Mouse (Mus musculus) kidney, adult 2 months (tissue): ENCODE measurements around the gene Rnf5. TPM values are rescaled to one million over a fixed set of nuclear protein-coding genes. Genes with fewer than 3 reads are reported as not detected.

ENCODE experiments used
- DNase-seq: peaks from one replicate; pipeline ENCODE4 v3.0.0; 2021
- H3K27ac ChIP-seq: fragments of 200-500 bp; 2 replicates; pipeline ENCODE4 v1.5.1; 2012; ENCODE audit warnings: low read depth, low read length, control low read depth, inconsistent platforms; ENCODE audit not compliant: insufficient read depth
- H3K27me3 ChIP-seq: fragments of 200-500 bp; replicated peaks from 2 replicates; pipeline ENCODE4 v1.6.1; 2012; ENCODE audit warnings: mild to moderate bottlenecking, moderate library complexity, low read length, inconsistent platforms; ENCODE audit not compliant: control insufficient read depth, insufficient read depth
- H3K36me3 ChIP-seq: fragments of 200-500 bp; 2 replicates; pipeline ENCODE4 v1.6.1; 2012; ENCODE audit warnings: mild to moderate bottlenecking, moderate library complexity, low read length, inconsistent platforms; ENCODE audit not compliant: control insufficient read depth, insufficient read depth
- H3K4me1 ChIP-seq: fragments of 200-500 bp; 2 replicates; pipeline ENCODE4 v1.6.1; 2011; ENCODE audit warnings: low read length; ENCODE audit not compliant: control insufficient read depth, insufficient read depth
- H3K4me3 ChIP-seq: fragments of 200-500 bp; 2 replicates; pipeline ENCODE4 v1.5.1; 2011; ENCODE audit warnings: mild to moderate bottlenecking, low read depth, low read length, control low read depth; ENCODE audit not compliant: insufficient read depth
- CTCF ChIP-seq: fragments of 200-500 bp; conservative IDR thresholded peaks from 2 replicates; pipeline ENCODE4 v1.5.1; 2011; ENCODE audit warnings: low read depth, mild to moderate bottlenecking, control low read depth, low read length, moderate library complexity, mixed read lengths; ENCODE audit not compliant: insufficient read depth, insufficient read length
- POLR2A ChIP-seq: fragments of 200-500 bp; IDR thresholded peaks from one replicate; pipeline ENCODE4 v1.6.1; 2011; ENCODE audit warnings: low read depth, low read length, control low read depth
- WGBS: fragments of 180-500 bp; shearing (Covaris S2); methylation state at CpG from one replicate; pipeline ENCODE4 v1.1.7; 2018; 5-methylcytosine and 5-hydroxymethylcytosine counted together
- polyA plus RNA-seq: library from polyadenylated mRNA; depleted of rRNA; stranded (reverse); fragments of >200 nt; gene quantifications from 2 replicates; pipeline ENCODE4 v1.2.3, GENCODE M21; 2012

The Rnf5 gene
- polyA plus RNA-seq, 1 experiment = 256 TPM

- Histone ChIP-seq H3K4me1 (peaks cover 5% of the 10 kb centered on the region; the same call in 1 of the 2 replicates), H3K27me3 (no peaks in the 10 kb centered on the region), H3K27ac (no peak overlapping the region), H3K4me3 (no peak overlapping the region), H3K36me3 (no peaks in the 10 kb centered on the region)
- TF ChIP-seq POLR2A = no peak
- no peak for TF ChIP-seq CTCF
- DNase-seq = no peak
- WGBS = 57% methylated on average over 7 of the region's 7 CpGs
Measured at GRCm38 (mm10) chr17:34583397-34583796, 20.1 kb downstream of the Rnf5 start.

- no peak overlapping the region for H3K27ac ChIP-seq
- no peak for DNase-seq
- no peak overlapping the region for H3K4me3 ChIP-seq
- H3K4me1 ChIP-seq = no peaks in the 10 kb centered on the region
- no peak for TF ChIP-seq CTCF
- TF ChIP-seq POLR2A = no peak
- no peaks in the 10 kb centered on the region for H3K27me3 ChIP-seq
- H3K36me3 ChIP-seq = no peaks in the 10 kb centered on the region
- WGBS = 91% methylated on average over 12 of the region's 12 CpGs
Measured at GRCm38 (mm10) chr17:34582528-34582927, 21.0 kb downstream of the Rnf5 start.

- H3K4me3 ChIP-seq = no peak overlapping the region
- no peaks in the 10 kb centered on the region for H3K4me1 ChIP-seq
- H3K27me3 ChIP-seq = no peaks in the 10 kb centered on the region
- H3K27ac ChIP-seq = no peak overlapping the region
- TF ChIP-seq CTCF (no peak), POLR2A (no peak)
- H3K36me3 ChIP-seq = no peaks in the 10 kb centered on the region
- 95% methylated on average over 3 of the region's 3 CpGs for WGBS
- no peak for DNase-seq
Measured at GRCm38 (mm10) chr17:34578070-34578469, 25.4 kb downstream of the Rnf5 start.

GRCm38 (mm10) chr17:34576577-34576976 lies 26.9 kb downstream of the Rnf5 start:
- DNase-seq = no peak
- no peaks in the 10 kb centered on the region for H3K36me3 ChIP-seq
- no peak overlapping the region for H3K27ac ChIP-seq
- H3K27me3 ChIP-seq = no peaks in the 10 kb centered on the region
- WGBS = 62% methylated on average over 5 of the region's 5 CpGs
- H3K4me3 ChIP-seq = no peak overlapping the region
- H3K4me1 ChIP-seq = no peaks in the 10 kb centered on the region
- TF ChIP-seq POLR2A (no peak), CTCF (no peak)

- Histone ChIP-seq H3K36me3 (no peaks in the 10 kb centered on the region), H3K27ac (no peak overlapping the region), H3K4me3 (no peak overlapping the region), H3K27me3 (no peaks in the 10 kb centered on the region), H3K4me1 (no peaks in the 10 kb centered on the region)
- TF ChIP-seq POLR2A = no peak
- TF ChIP-seq CTCF = no peak
- no peak for DNase-seq
- WGBS = 43% methylated on average over 15 of the region's 15 CpGs
Measured at GRCm38 (mm10) chr17:34572361-34572760, 31.1 kb downstream of the Rnf5 start.

- Histone ChIP-seq H3K36me3 (no peaks in the 10 kb centered on the region), H3K27me3 (no peaks in the 10 kb centered on the region), H3K4me3 (no peak overlapping the region), H3K27ac (no peak overlapping the region), H3K4me1 (no peaks in the 10 kb centered on the region)
- TF ChIP-seq POLR2A (no peak), CTCF (peak; percentile 63)
- no peak for DNase-seq
- 27% methylated on average over 5 of the region's 5 CpGs for WGBS
Measured at GRCm38 (mm10) chr17:34571875-34572274, 31.6 kb downstream of the Rnf5 start.

GRCm38 (mm10) chr17:34569919-34570318 lies 33.6 kb downstream of the Rnf5 start:
- 72% methylated on average over 4 of the region's 4 CpGs for WGBS

GRCm38 (mm10) chr17:34568421-34568820 lies 35.1 kb downstream of the Rnf5 start:
- Histone ChIP-seq H3K27me3 (no peaks in the 10 kb centered on the region), H3K4me1 (no peaks in the 10 kb centered on the region), H3K36me3 (no peaks in the 10 kb centered on the region), H3K27ac (no peak overlapping the region), H3K4me3 (no peak overlapping the region)
- 79% methylated on average over 13 of the region's 13 CpGs for WGBS
- TF ChIP-seq POLR2A (no peak), CTCF (no peak)
- DNase-seq = no peak

More at GRCm38 (mm10) chr17:34569919-34570318, 33.6 kb downstream of the Rnf5 start:
- H3K36me3 ChIP-seq = no peaks in the 10 kb centered on the region
- no peak for DNase-seq
- H3K27me3 ChIP-seq = no peaks in the 10 kb centered on the region
- H3K27ac ChIP-seq = no peak overlapping the region
- H3K4me1 ChIP-seq = no peaks in the 10 kb centered on the region
- TF ChIP-seq CTCF = no peak
- no peak for TF ChIP-seq POLR2A
- H3K4me3 ChIP-seq = no peak overlapping the region
